Mouse (Mus musculus): ENCODE results near the gene Nr1h2.

DNA sequence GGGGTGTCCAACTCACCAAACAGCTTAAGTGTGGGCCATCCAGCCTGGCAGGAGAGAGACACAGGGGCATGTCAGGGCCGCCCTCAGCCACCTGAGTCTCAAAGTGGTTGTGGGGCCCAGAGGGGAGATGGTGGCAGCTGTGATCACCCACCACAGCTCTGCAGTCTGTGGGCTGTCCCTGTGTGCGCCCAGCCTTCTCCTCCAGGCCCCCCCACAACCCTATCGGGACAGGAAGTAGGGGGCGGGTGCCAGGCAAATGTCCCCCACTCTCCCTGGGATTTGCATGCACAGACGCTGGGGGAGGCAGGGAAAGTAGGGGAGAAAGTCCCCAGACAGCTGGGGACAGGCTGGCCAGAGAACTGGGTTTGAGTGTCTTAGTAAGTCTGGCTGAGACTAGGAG, 22.5 kb downstream of the Nr1h2 start:
- TF ChIP-seq POLR2A (IDR thresholded peaks at IDR 0.05; ENCODE audit: insufficient read depth, low read length), result no peak
- TF ChIP-seq CTCF (IDR thresholded peaks at IDR 0.05; ENCODE audit: low read depth, low read length), result no peak

Measured in ES-Bruce4 (cell line).